Mouse (Mus musculus): Measurements from ENCODE around the gene Ipo5. TPM values are rescaled to one million over a fixed set of nuclear protein-coding genes. Genes with fewer than 3 reads are reported as not detected.

Gene Ipo5
- polyA plus RNA-seq, 1 experiment: 60.4 TPM

DNA sequence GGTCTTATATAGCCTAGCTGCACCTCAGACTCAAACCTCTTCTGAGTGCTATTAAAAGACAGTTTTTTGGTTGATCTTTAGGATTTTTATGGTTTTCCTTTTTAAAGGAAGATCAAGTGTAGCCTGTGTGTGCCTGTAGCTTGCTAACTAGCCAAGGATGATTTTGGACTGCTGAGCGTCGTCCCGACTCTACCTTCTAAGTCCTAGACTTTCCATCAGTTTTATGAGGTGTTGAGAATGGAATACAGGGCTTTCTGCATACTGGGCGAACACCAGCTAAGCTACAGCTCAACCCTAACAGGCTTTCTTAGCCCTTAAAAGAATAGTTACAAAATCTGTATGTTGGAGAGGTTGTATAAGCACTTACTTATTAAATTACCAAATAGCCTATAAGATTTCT is 13.0 kb downstream of the Ipo5 start:
- H3K4me3 ChIP-seq (replicated peaks; ENCODE audit: insufficient read depth, low read depth, low read length): no peak overlapping the region
- WGBS: 97% methylated on average over 4 of the region's 4 CpGs
- DNase-seq: no peak
- TF ChIP-seq CTCF (IDR thresholded peaks at IDR 0.05; ENCODE audit: borderline replicate concordance, insufficient read depth, low read depth, low read length) (no peak), POLR2A (IDR thresholded peaks at IDR 0.05; ENCODE audit: borderline replicate concordance, insufficient read depth, low read length) (no peak)
- no peaks in the 10 kb centered on the region for H3K4me1 ChIP-seq (ENCODE audit: control insufficient read depth, insufficient read depth, low read length)
- no peaks in the 10 kb centered on the region for H3K27me3 ChIP-seq (ENCODE audit: control insufficient read depth, insufficient read depth, low read length)
- no peak overlapping the region for H3K27ac ChIP-seq (ENCODE audit: insufficient read depth, low read length)

DNA sequence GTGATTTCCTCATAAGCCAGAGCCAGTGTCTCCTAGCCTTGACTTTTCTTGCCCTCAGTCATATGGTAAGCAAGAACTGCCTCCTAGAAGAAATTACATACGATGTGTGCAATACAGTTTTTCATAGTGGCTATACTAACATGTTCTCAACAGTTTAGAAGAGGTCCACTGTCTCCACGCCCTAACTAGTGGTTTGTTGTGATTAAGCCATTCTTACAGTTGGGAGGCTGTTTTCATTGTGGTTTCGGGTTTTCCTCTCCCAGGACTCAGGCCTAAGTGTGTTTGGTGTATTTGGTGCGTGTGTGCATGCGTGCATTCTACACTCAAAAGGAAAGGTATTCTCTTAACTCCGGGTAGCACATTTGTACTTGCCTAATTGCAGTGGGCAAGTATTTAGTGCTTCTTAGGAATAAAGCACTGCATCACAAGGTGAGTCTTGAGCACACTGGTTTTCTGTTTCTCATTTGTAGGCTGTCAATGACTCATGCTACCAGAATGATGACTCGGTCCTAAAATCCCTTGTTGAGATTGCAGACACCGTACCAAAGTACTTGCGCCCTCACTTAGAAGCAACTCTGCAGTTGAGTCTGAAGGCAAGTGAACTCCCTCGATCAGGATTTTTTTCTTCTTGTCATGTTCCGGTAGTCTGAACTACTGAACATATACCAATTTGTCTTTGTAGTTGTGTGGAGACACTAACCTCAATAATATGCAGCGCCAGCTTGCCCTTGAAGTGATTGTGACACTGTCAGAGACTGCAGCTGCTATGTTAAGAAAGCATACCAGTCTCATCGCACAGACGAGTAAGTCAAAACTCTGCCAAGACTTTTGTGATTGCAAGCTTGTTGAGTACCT is 14.9 kb downstream of the Ipo5 start:
- TF ChIP-seq POLR2A (IDR thresholded peaks at IDR 0.05; ENCODE audit: borderline replicate concordance, insufficient read depth, low read length) (no peak), CTCF (IDR thresholded peaks at IDR 0.05; ENCODE audit: borderline replicate concordance, insufficient read depth, low read depth, low read length) (no peak)
- no peak overlapping the region for H3K4me3 ChIP-seq (replicated peaks; ENCODE audit: insufficient read depth, low read depth, low read length)
- no peaks in the 10 kb centered on the region for H3K4me1 ChIP-seq (ENCODE audit: control insufficient read depth, insufficient read depth, low read length)
- H3K27ac ChIP-seq (ENCODE audit: insufficient read depth, low read length): no peak overlapping the region
- H3K27me3 ChIP-seq (ENCODE audit: control insufficient read depth, insufficient read depth, low read length): no peaks in the 10 kb centered on the region
- 93% methylated on average over 14 of the region's 14 CpGs for WGBS
- DNase-seq: no peak

DNA sequence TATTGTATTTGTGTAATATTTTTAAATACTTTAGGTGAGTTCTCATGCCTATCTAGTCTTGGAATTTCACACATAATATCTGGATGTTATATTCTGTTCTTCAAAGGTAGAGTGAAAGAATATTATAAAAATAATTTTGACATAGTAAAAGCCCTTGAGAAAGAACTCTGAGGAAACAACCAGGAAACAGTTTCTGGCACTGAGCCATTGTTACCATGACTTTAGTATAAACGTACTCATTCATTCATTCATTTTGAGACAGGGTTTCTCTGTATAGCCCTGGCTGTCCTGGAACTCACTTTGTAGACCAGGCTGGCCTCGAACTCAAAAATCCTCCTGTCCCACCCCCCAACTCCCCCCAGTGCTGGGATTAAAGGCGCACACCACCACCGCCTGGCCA is 20.2 kb downstream of the Ipo5 start:
- TF ChIP-seq POLR2A (IDR thresholded peaks at IDR 0.05; ENCODE audit: borderline replicate concordance, insufficient read depth, low read length): no peak
- TF ChIP-seq CTCF (IDR thresholded peaks at IDR 0.05; ENCODE audit: borderline replicate concordance, insufficient read depth, low read depth, low read length): no peak
- Histone ChIP-seq H3K4me3 (replicated peaks; ENCODE audit: insufficient read depth, low read depth, low read length) (no peak overlapping the region), H3K27ac (ENCODE audit: insufficient read depth, low read length) (no peak overlapping the region), H3K4me1 (ENCODE audit: control insufficient read depth, insufficient read depth, low read length) (no peaks in the 10 kb centered on the region), H3K27me3 (ENCODE audit: control insufficient read depth, insufficient read depth, low read length) (no peaks in the 10 kb centered on the region)
- WGBS: 70% methylated on average over 4 of the region's 4 CpGs
- no peak for DNase-seq

DNA sequence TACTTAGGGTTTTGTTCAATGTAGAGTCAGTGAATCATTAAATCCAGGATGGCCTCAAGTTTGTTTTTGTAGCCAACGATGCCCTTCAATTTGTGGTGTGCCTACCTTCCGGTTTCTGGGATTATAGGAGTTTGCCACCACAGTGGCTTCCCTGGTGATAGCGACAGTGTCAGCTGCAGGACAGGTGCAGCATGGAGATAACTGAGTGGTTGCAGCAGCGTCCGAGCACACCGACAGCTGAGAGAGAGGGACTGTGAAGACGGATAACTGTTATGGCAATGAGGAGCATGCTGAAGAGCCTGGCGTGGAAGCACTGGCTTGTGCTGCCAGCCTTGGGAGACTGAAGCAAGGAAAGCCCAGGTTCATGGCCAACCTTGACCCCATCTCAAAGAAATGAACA is 22.6 kb downstream of the Ipo5 start:
- no peak for DNase-seq
- 91% methylated on average over 8 of the region's 8 CpGs for WGBS
- H3K4me1 ChIP-seq (ENCODE audit: control insufficient read depth, insufficient read depth, low read length): no peaks in the 10 kb centered on the region
- H3K27ac ChIP-seq (ENCODE audit: insufficient read depth, low read length): no peak overlapping the region
- no peaks in the 10 kb centered on the region for H3K27me3 ChIP-seq (ENCODE audit: control insufficient read depth, insufficient read depth, low read length)
- TF ChIP-seq CTCF (IDR thresholded peaks at IDR 0.05; ENCODE audit: borderline replicate concordance, insufficient read depth, low read depth, low read length) (no peak), POLR2A (IDR thresholded peaks at IDR 0.05; ENCODE audit: borderline replicate concordance, insufficient read depth, low read length) (no peak)
- H3K4me3 ChIP-seq (replicated peaks; ENCODE audit: insufficient read depth, low read depth, low read length): no peak overlapping the region

DNA sequence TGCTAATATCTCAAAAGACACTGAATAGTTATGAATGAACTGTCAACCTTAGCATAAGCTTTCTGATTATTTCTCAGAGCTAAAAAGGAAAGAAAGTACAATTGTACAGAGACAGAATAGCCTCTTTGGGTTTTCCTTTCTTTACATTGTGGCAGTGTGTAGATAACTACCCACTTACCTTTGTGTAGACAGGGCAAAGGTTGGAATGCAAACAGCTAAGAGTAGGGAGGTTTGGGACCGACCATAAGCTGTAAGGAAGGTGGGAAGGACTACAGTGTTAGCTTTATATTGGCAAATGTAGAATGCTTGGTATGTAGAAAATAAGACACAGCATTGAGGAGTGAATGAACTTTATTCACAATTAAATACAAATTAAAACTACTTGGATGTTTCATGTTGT is 26.1 kb downstream of the Ipo5 start:
- Histone ChIP-seq H3K27ac (ENCODE audit: insufficient read depth, low read length) (no peak overlapping the region), H3K4me3 (replicated peaks; ENCODE audit: insufficient read depth, low read depth, low read length) (no peak overlapping the region), H3K4me1 (ENCODE audit: control insufficient read depth, insufficient read depth, low read length) (no peaks in the 10 kb centered on the region), H3K27me3 (ENCODE audit: control insufficient read depth, insufficient read depth, low read length) (no peaks in the 10 kb centered on the region)
- 73% methylated on average over 1 of the region's 1 CpGs for WGBS
- TF ChIP-seq CTCF (IDR thresholded peaks at IDR 0.05; ENCODE audit: borderline replicate concordance, insufficient read depth, low read depth, low read length): no peak
- TF ChIP-seq POLR2A (IDR thresholded peaks at IDR 0.05; ENCODE audit: borderline replicate concordance, insufficient read depth, low read length): no peak
- no peak for DNase-seq

DNA sequence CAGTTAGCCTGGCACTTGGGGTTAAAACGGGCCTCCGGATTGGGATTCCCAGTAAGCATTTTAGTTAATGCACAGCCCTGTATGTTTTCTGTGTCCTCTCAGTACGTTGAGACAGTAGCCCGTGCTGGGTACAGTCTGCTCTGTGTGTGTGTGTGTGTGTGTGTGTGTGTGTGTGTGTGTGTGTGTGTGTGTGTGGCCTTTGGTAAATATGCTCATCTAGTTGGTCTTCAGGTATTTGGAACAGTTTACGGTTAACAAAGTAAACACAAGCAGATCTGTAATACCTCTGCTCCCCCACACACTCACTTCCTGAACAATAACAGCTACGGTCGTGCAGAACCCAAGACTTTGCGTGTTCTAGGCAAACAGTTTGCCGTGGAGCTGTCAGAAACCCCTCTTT is 31.8 kb downstream of the Ipo5 start:
- Histone ChIP-seq H3K27ac (ENCODE audit: insufficient read depth, low read length) (no peak overlapping the region), H3K4me3 (replicated peaks; ENCODE audit: insufficient read depth, low read depth, low read length) (no peak overlapping the region), H3K27me3 (ENCODE audit: control insufficient read depth, insufficient read depth, low read length) (no peaks in the 10 kb centered on the region), H3K4me1 (ENCODE audit: control insufficient read depth, insufficient read depth, low read length) (no peaks in the 10 kb centered on the region)
- no peak for TF ChIP-seq POLR2A (IDR thresholded peaks at IDR 0.05; ENCODE audit: borderline replicate concordance, insufficient read depth, low read length)
- TF ChIP-seq CTCF (IDR thresholded peaks at IDR 0.05; ENCODE audit: borderline replicate concordance, insufficient read depth, low read depth, low read length): no peak
- no peak for DNase-seq
- 92% methylated on average over 9 of the region's 9 CpGs for WGBS

DNA sequence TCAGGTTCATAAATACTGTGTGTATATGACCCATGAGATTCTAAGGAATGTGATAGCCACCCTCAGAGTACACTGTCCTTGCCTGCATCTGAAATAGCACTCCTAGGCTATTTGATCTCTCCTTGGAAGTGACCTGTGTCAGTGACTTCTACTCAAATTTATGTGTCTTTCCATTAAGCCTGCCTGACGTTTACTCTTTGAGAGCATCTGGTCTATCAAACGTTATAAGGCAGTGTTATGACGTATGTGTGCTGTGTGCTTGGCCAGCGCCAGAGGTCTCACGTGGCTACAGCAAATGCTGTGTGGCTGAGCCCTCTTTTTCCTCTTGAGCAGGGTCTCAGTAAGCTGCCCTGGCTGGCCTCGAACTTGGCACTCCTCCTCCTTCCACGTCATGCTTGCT is 34.1 kb downstream of the Ipo5 start:
- no peak for TF ChIP-seq CTCF (IDR thresholded peaks at IDR 0.05; ENCODE audit: borderline replicate concordance, insufficient read depth, low read depth, low read length)
- no peak for TF ChIP-seq POLR2A (IDR thresholded peaks at IDR 0.05; ENCODE audit: borderline replicate concordance, insufficient read depth, low read length)
- no peak for DNase-seq
- Histone ChIP-seq H3K27me3 (ENCODE audit: control insufficient read depth, insufficient read depth, low read length) (no peaks in the 10 kb centered on the region), H3K27ac (ENCODE audit: insufficient read depth, low read length) (no peak overlapping the region), H3K4me3 (replicated peaks; ENCODE audit: insufficient read depth, low read depth, low read length) (no peak overlapping the region), H3K4me1 (ENCODE audit: control insufficient read depth, insufficient read depth, low read length) (no peaks in the 10 kb centered on the region)
- 49% methylated on average over 7 of the region's 7 CpGs for WGBS

DNA sequence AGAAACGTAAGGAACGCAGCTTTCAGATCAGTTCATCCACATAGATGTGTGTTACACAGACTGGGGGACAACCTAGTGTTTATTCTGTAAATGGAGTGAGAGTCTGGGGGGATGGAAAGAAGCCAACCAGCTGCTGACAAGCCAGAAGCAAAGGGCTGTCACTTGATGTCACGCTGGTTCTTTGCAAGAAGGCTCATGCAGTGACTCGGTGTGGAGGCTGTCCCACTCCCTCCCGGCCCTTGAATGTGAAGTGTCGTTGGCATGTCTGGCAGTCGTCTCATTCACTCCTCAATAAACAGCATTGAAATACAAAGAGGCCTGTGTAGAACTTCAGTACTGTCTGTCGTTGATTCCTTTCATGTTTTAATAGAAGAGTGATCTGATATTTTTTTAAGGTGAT is 36.1 kb downstream of the Ipo5 start:
- Histone ChIP-seq H3K27me3 (ENCODE audit: control insufficient read depth, insufficient read depth, low read length) (no peaks in the 10 kb centered on the region), H3K27ac (ENCODE audit: insufficient read depth, low read length) (no peak overlapping the region), H3K4me3 (replicated peaks; ENCODE audit: insufficient read depth, low read depth, low read length) (no peak overlapping the region), H3K4me1 (ENCODE audit: control insufficient read depth, insufficient read depth, low read length) (no peaks in the 10 kb centered on the region)
- no peak for DNase-seq
- TF ChIP-seq POLR2A (IDR thresholded peaks at IDR 0.05; ENCODE audit: borderline replicate concordance, insufficient read depth, low read length): no peak
- no peak for TF ChIP-seq CTCF (IDR thresholded peaks at IDR 0.05; ENCODE audit: borderline replicate concordance, insufficient read depth, low read depth, low read length)
- WGBS: 36% methylated on average over 8 of the region's 8 CpGs

All from cerebellum, adult 2 months (tissue).